Mouse (Mus musculus): ENCODE data around the gene Cadps2. TPM values are rescaled to one million over a fixed set of nuclear protein-coding genes. Genes with fewer than 3 reads are reported as not detected.

The Cadps2 gene
- polyA plus RNA-seq, 1 experiment, result not detected

DNA sequence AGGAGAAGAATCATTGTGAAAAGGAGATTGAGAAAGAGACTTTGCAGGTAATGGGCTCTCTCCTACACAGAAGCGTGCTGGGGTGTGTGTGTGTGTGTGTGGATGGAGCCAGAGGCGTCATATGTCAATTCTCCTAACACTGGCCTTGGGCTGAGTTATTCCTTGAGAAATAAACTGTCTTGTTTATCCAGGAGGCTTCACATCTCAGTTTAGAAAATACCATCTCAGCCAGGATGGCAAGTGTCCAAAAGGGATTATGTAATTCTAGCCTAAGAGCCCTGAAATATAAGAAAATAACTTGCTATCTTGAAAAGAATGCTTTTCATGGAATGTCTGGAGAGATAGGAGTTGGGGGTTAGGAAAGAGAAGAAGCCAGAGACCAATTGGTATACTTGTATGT lies 264.1 kb downstream of the Cadps2 start:
- Histone ChIP-seq H3K4me3 (ENCODE audit: insufficient read depth, low read length) (no peak overlapping the region), H3K27ac (ENCODE audit: insufficient read depth, low read length) (no peak overlapping the region), H3K4me1 (ENCODE audit: control insufficient read depth, insufficient read depth, low read length) (no peaks in the 10 kb centered on the region)
- TF ChIP-seq CTCF (IDR thresholded peaks at IDR 0.05; ENCODE audit: borderline replicate concordance, insufficient read depth, low read length) (no peak), POLR2A (IDR thresholded peaks at IDR 0.05; ENCODE audit: low read depth, low read length) (no peak)

DNA sequence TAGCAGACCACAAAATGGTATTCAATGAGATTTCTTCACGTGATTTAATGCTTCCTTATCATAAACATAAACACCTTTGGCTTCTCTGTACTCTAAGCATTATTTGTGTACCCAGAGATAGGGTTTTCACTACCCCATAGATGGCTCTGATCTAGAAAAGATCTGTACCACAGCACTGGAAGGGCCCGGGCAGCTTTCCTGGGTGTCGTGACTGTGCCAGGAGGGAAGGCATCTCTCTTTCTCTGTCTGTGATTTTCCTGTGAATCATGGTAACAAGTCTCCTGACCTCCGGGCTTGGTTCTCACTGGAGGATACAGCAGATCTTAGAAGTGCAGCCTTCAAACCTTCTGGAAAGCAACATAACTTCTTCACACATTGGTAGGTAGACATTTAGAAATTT lies 265.5 kb downstream of the Cadps2 start:
- TF ChIP-seq CTCF (IDR thresholded peaks at IDR 0.05; ENCODE audit: borderline replicate concordance, insufficient read depth, low read length), result no peak
- no peak for TF ChIP-seq POLR2A (IDR thresholded peaks at IDR 0.05; ENCODE audit: low read depth, low read length)
- Histone ChIP-seq H3K4me1 (ENCODE audit: control insufficient read depth, insufficient read depth, low read length) (no peaks in the 10 kb centered on the region), H3K4me3 (ENCODE audit: insufficient read depth, low read length) (no peak overlapping the region), H3K27ac (ENCODE audit: insufficient read depth, low read length) (no peak overlapping the region)

DNA sequence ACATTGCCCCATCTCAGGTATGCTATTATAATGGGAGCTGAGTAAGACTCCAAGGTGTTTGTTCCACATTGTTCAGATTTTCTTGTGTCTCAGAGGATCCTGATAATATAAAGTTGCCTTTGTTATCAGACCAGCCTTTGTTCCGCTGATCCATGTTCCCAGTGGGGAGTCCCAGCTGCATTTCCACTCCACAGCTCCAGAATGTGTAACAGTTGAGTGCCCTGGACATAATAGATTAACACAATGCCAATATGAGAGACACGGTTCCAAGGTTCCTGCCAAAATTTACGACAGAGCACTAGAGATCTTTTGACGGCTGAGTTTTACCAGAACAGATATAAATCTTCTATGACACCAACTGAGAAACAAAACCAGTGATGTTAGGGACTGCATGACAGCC lies 266.8 kb downstream of the Cadps2 start:
- no peak overlapping the region for H3K27ac ChIP-seq (ENCODE audit: insufficient read depth, low read length)
- no peaks in the 10 kb centered on the region for H3K4me1 ChIP-seq (ENCODE audit: control insufficient read depth, insufficient read depth, low read length)
- TF ChIP-seq POLR2A (IDR thresholded peaks at IDR 0.05; ENCODE audit: low read depth, low read length), result no peak
- TF ChIP-seq CTCF (IDR thresholded peaks at IDR 0.05; ENCODE audit: borderline replicate concordance, insufficient read depth, low read length), result no peak
- H3K4me3 ChIP-seq (ENCODE audit: insufficient read depth, low read length), result no peak overlapping the region

DNA sequence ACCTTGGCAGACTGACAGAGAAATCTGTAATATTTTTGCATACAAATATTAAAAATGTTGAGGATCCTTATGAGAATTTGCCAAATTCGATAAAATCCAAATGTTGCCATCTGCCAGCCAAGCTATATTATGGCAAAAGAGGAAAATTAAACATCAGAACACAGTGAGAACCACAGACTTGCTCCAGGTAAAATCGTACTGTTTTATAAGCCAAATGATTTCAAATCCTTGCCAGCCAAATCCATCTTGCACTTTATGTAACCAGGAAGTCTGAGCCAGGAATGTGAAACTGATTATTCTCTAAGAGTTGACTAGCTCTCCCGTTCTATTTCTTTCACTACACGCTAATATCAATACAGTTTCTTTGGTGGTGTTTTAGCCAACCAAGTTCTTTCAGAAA lies 269.5 kb downstream of the Cadps2 start:
- no peak for TF ChIP-seq POLR2A (IDR thresholded peaks at IDR 0.05; ENCODE audit: low read depth, low read length)
- TF ChIP-seq CTCF (IDR thresholded peaks at IDR 0.05; ENCODE audit: borderline replicate concordance, insufficient read depth, low read length), result no peak
- H3K27ac ChIP-seq (ENCODE audit: insufficient read depth, low read length), result no peak overlapping the region
- no peaks in the 10 kb centered on the region for H3K4me1 ChIP-seq (ENCODE audit: control insufficient read depth, insufficient read depth, low read length)
- no peak overlapping the region for H3K4me3 ChIP-seq (ENCODE audit: insufficient read depth, low read length)

DNA sequence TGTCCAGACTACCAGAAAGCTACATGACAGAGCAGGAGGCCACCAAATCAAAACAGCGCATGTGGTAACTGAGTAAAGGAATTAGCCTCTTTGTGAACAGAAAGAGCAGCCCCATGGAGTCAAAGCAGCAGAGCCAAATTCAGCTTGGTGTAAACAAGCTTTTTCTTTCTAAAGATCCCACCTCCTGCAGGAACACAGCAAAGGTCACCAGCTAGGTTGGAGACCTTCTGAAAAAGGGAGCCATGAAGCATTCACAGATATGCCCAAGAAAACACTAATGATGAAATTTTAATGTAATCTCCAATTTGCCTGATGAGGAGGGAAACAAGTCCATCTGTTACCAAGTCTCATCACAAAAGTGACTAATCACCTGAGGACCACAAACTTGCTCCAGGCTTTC lies 270.5 kb downstream of the Cadps2 start:
- H3K4me3 ChIP-seq (ENCODE audit: insufficient read depth, low read length), result no peak overlapping the region
- no peak for TF ChIP-seq CTCF (IDR thresholded peaks at IDR 0.05; ENCODE audit: borderline replicate concordance, insufficient read depth, low read length)
- TF ChIP-seq POLR2A (IDR thresholded peaks at IDR 0.05; ENCODE audit: low read depth, low read length), result no peak
- no peaks in the 10 kb centered on the region for H3K4me1 ChIP-seq (ENCODE audit: control insufficient read depth, insufficient read depth, low read length)
- no peak overlapping the region for H3K27ac ChIP-seq (ENCODE audit: insufficient read depth, low read length)

DNA sequence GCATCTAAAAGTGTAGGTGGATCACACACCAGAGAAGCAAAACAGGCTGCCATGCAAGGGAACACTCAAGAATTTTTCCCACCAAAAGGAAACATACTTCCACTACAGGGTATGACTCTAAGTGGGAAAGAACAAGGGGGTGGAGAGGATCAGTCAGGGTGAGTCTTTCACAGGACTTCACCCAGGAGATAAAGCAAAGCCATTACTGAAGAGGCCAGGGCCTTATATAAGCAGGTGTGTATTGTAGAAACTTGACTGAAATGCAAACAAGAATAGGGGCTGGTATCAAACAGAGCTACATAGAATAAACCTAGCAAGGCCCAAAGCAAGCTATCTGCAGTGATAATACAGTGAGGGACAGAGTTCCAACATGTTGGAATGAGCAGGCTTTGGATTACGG lies 271.6 kb downstream of the Cadps2 start:
- Histone ChIP-seq H3K4me3 (ENCODE audit: insufficient read depth, low read length) (no peak overlapping the region), H3K27ac (ENCODE audit: insufficient read depth, low read length) (no peak overlapping the region), H3K4me1 (ENCODE audit: control insufficient read depth, insufficient read depth, low read length) (no peaks in the 10 kb centered on the region)
- TF ChIP-seq POLR2A (IDR thresholded peaks at IDR 0.05; ENCODE audit: low read depth, low read length) (no peak), CTCF (IDR thresholded peaks at IDR 0.05; ENCODE audit: borderline replicate concordance, insufficient read depth, low read length) (no peak)

DNA sequence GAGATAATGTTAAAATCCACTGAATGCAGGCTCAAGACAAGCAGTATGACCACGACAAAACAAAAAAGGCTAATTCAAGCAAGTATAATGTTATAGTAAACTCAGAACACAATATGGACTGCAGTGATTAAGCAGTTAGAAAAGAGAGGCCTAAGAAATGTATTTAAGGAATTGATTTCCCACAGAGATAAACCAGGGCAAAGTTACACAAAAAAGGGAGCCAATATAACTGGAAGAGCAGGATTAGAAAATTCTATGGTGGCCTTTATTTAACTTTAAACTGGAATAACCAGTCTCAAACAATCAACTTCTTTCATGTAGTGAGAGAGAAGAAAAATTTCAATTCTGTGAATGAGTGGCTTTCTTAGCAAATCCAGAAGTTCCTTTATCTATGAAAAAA lies 289.3 kb downstream of the Cadps2 start:
- TF ChIP-seq CTCF (IDR thresholded peaks at IDR 0.05; ENCODE audit: borderline replicate concordance, insufficient read depth, low read length), result no peak
- TF ChIP-seq POLR2A (IDR thresholded peaks at IDR 0.05; ENCODE audit: low read depth, low read length), result no peak
- H3K4me3 ChIP-seq (ENCODE audit: insufficient read depth, low read length), result no peak overlapping the region
- no peaks in the 10 kb centered on the region for H3K4me1 ChIP-seq (ENCODE audit: control insufficient read depth, insufficient read depth, low read length)
- H3K27ac ChIP-seq (ENCODE audit: insufficient read depth, low read length), result no peak overlapping the region

DNA sequence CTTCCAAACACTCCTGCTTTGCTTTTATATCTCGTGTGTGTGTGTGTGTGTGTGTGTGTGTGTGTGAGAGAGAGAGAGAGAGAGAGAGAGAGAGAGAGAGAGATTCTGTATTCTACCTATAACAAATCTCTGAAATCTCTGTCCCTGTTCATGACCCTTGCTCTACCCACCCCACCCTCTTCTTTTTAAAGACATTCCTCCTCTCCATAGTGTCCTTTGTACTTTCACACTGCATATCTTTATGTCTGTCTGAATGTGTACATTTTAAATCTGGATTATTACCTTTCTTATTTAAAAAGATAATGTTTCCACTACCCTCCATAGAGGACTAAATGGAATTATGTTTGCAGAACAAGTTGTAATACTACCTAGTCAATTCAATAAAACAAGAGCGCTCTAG lies 315.5 kb downstream of the Cadps2 start:
- no peak for TF ChIP-seq POLR2A (IDR thresholded peaks at IDR 0.05; ENCODE audit: low read depth, low read length)
- TF ChIP-seq CTCF (IDR thresholded peaks at IDR 0.05; ENCODE audit: borderline replicate concordance, insufficient read depth, low read length), result no peak
- Histone ChIP-seq H3K27ac (ENCODE audit: insufficient read depth, low read length) (no peak overlapping the region), H3K4me3 (ENCODE audit: insufficient read depth, low read length) (no peak overlapping the region), H3K4me1 (ENCODE audit: control insufficient read depth, insufficient read depth, low read length) (no peaks in the 10 kb centered on the region)

DNA sequence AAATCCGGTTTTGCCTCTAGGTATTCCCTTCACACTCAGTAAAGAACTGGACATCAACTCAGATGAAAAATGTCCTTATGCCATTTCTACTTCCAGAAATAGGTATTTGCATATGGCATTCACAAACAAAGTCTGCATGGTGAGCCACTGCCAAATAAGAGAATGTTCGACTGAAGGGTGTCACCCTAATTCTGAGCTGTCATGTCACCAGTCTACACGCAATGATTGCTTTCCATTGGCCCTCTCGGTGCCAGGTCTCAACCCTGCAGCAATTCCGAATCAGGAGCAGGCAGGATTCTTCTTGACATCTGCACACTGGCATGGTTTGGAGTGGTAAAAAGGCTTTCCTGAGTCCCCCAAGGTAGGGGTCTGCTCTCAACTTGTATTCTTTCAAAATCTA lies 316.7 kb downstream of the Cadps2 start:
- no peaks in the 10 kb centered on the region for H3K4me1 ChIP-seq (ENCODE audit: control insufficient read depth, insufficient read depth, low read length)
- TF ChIP-seq CTCF (IDR thresholded peaks at IDR 0.05; ENCODE audit: borderline replicate concordance, insufficient read depth, low read length) (no peak), POLR2A (IDR thresholded peaks at IDR 0.05; ENCODE audit: low read depth, low read length) (no peak)

DNA sequence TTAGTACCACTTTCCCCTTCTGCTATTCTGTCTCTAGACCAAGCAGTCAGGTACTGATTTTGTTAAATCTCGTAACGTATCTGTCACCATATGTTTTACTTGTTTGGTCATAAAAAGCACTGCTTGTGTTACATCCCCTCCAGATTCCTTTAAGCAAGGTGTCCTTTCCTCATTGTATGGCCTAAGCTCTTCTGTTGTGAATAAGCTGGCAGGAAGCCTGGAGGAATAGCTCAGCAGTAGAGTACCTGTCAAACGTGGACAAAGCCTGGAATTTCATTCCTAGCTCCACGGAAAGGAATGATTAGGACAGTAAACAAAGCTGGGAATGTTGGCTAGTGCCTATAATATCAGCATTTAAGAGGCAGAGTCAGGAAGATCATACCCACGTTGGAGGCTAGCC lies 340.6 kb downstream of the Cadps2 start:
- Histone ChIP-seq H3K4me1 (ENCODE audit: control insufficient read depth, insufficient read depth, low read length) (no peaks in the 10 kb centered on the region), H3K27ac (ENCODE audit: insufficient read depth, low read length) (no peak overlapping the region), H3K4me3 (ENCODE audit: insufficient read depth, low read length) (no peak overlapping the region)
- TF ChIP-seq POLR2A (IDR thresholded peaks at IDR 0.05; ENCODE audit: low read depth, low read length) (no peak), CTCF (IDR thresholded peaks at IDR 0.05; ENCODE audit: borderline replicate concordance, insufficient read depth, low read length) (no peak)

More for the DNA sequence above, 316.7 kb downstream of the Cadps2 start:
- Histone ChIP-seq H3K27ac (ENCODE audit: insufficient read depth, low read length) (no peak overlapping the region), H3K4me3 (ENCODE audit: insufficient read depth, low read length) (no peak overlapping the region)

DNA sequence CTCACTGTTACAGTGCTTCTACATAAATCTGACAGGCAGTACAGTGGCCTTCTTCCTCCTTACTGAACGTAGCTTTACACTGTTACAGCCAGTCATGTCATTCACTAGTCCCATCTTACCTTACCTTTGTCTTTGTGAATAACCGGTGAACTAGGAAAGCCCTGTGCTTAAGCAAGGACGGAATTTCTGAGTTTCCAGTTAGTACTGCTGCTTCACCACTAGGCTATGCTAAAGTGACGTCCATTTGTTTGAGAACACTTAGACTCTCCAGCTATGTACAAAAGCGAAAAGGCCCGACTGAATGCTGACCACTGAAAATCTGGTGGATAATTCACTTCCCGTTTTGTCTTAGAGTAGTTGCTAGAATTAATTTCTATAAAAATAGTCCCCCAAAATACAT lies 347.4 kb downstream of the Cadps2 start:
- no peak overlapping the region for H3K27ac ChIP-seq (ENCODE audit: insufficient read depth, low read length)

More for the DNA sequence above, 347.4 kb downstream of the Cadps2 start:
- Histone ChIP-seq H3K4me3 (ENCODE audit: insufficient read depth, low read length) (no peak overlapping the region), H3K4me1 (ENCODE audit: control insufficient read depth, insufficient read depth, low read length) (no peaks in the 10 kb centered on the region)
- TF ChIP-seq CTCF (IDR thresholded peaks at IDR 0.05; ENCODE audit: borderline replicate concordance, insufficient read depth, low read length), result peak; percentile 5; the same call in 1 of the 2 replicates
- TF ChIP-seq POLR2A (IDR thresholded peaks at IDR 0.05; ENCODE audit: low read depth, low read length), result no peak
